Mouse (Mus musculus) cerebral cortex, adult 2 months (tissue): ENCODE measurements around the gene Nt5c.

Experiments
- WGBS: fragments of 180-500 bp; shearing (Covaris S2); methylation state at CpG from one replicate; pipeline ENCODE4 v1.1.7; 2018; 5-methylcytosine and 5-hydroxymethylcytosine counted together

Gene Nt5c

GRCm38 (mm10) chr11:115467217-115467618, 24.4 kb downstream of the Nt5c start:
- WGBS: 89% methylated on average over 4 of the region's 4 CpGs

- 83% methylated on average over 8 of the region's 8 CpGs for WGBS
Observed at GRCm38 (mm10) chr11:115464851-115465250, 26.8 kb downstream of the Nt5c start.

- WGBS: 84% methylated on average over 11 of the region's 11 CpGs
Observed at GRCm38 (mm10) chr11:115463397-115463796, 28.3 kb downstream of the Nt5c start.

- WGBS: 79% methylated on average over 16 of the region's 16 CpGs
Observed at GRCm38 (mm10) chr11:115462243-115462891, 29.3 kb downstream of the Nt5c start, which contains the start of gene Slc16a5. Gene Slc16a5 (plus strand): TSS chr11:115462474.

GRCm38 (mm10) chr11:115461846-115462242, 29.8 kb downstream of the Nt5c start:
- 79% methylated on average over 5 of the region's 5 CpGs for WGBS

GRCm38 (mm10) chr11:115460976-115461375, 30.7 kb downstream of the Nt5c start:
- WGBS: 54% methylated on average over 8 of the region's 8 CpGs

- WGBS: 50% methylated on average over 6 of the region's 6 CpGs
Observed at GRCm38 (mm10) chr11:115457405-115457804, 34.3 kb downstream of the Nt5c start.

GRCm38 (mm10) chr11:115456182-115456581, 35.5 kb downstream of the Nt5c start:
- 90% methylated on average over 5 of the region's 5 CpGs for WGBS

GRCm38 (mm10) chr11:115455619-115456018, 36.0 kb downstream of the Nt5c start:
- 89% methylated on average over 15 of the region's 15 CpGs for WGBS

- 87% methylated on average over 6 of the region's 6 CpGs for WGBS
Observed at GRCm38 (mm10) chr11:115454822-115455221, 36.8 kb downstream of the Nt5c start.

GRCm38 (mm10) chr11:115453306-115453705, 38.4 kb downstream of the Nt5c start:
- 77% methylated on average over 4 of the region's 4 CpGs for WGBS

- WGBS: 78% methylated on average over 7 of the region's 7 CpGs
Observed at GRCm38 (mm10) chr11:115452281-115452860, 39.3 kb downstream of the Nt5c start.

- WGBS: 77% methylated on average over 8 of the region's 8 CpGs
Observed at GRCm38 (mm10) chr11:115451781-115452241, 39.9 kb downstream of the Nt5c start.

- 89% methylated on average over 7 of the region's 7 CpGs for WGBS
Observed at GRCm38 (mm10) chr11:115450176-115450575, 41.5 kb downstream of the Nt5c start.

GRCm38 (mm10) chr11:115448998-115449397, 42.7 kb downstream of the Nt5c start:
- 81% methylated on average over 7 of the region's 7 CpGs for WGBS

- WGBS: 90% methylated on average over 16 of the region's 16 CpGs
Observed at GRCm38 (mm10) chr11:115448075-115448474, 43.6 kb downstream of the Nt5c start.

- 93% methylated on average over 11 of the region's 11 CpGs for WGBS
Observed at GRCm38 (mm10) chr11:115447321-115447885, 44.3 kb downstream of the Nt5c start.

- 77% methylated on average over 3 of the region's 3 CpGs for WGBS
Observed at GRCm38 (mm10) chr11:115446906-115447305, 44.8 kb downstream of the Nt5c start.

- WGBS: 65% methylated on average over 15 of the region's 15 CpGs
Observed at GRCm38 (mm10) chr11:115441417-115441816, 50.2 kb downstream of the Nt5c start.
